Mouse (Mus musculus): Measurements from ENCODE around the gene Apobec1.
"Not testable (repeated sequence)": the region's sequence is repeated elsewhere in the genome, so short reads cannot be mapped to it uniquely, and the experiment has no call there.

Gene Apobec1

GRCm38 (mm10) chr6:122602242-122602991, at the start of gene Apobec1:
Apobec1 (minus strand) TSS chr6:122602444.
- DNase-seq (ENCODE audit: extremely low spot score, low spot score): peak; percentile 45

- DNase-seq (ENCODE audit: extremely low spot score, low spot score): no peak
These were observed 48.2 kb upstream of the Apobec1 start for GRCm38 (mm10) chr6:122650398-122650980.

- DNase-seq (ENCODE audit: extremely low spot score, low spot score): no peak
These were observed 47.7 kb upstream of the Apobec1 start for GRCm38 (mm10) chr6:122649903-122650302.

- not testable (repeated sequence) for DNase-seq (ENCODE audit: extremely low spot score, low spot score)
These were observed 42.0 kb upstream of the Apobec1 start for GRCm38 (mm10) chr6:122644196-122644595.

GRCm38 (mm10) chr6:122637566-122637965, 35.3 kb upstream of the Apobec1 start:
- DNase-seq (ENCODE audit: extremely low spot score, low spot score): not testable (repeated sequence)

- no peak for DNase-seq (ENCODE audit: extremely low spot score, low spot score)
These were observed 34.4 kb upstream of the Apobec1 start for GRCm38 (mm10) chr6:122636666-122637065.

- no peak for DNase-seq (ENCODE audit: extremely low spot score, low spot score)
These were observed 33.1 kb upstream of the Apobec1 start for GRCm38 (mm10) chr6:122635315-122635714.

GRCm38 (mm10) chr6:122633411-122633810, 31.2 kb upstream of the Apobec1 start:
- no peak for DNase-seq (ENCODE audit: extremely low spot score, low spot score)

GRCm38 (mm10) chr6:122627469-122628108, 25.3 kb upstream of the Apobec1 start:
- DNase-seq (ENCODE audit: extremely low spot score, low spot score): no peak

- no peak for DNase-seq (ENCODE audit: extremely low spot score, low spot score)
These were observed 23.9 kb upstream of the Apobec1 start, which contains the start of gene Dppa3 for GRCm38 (mm10) chr6:122626110-122626509. Dppa3 (plus strand) TSS chr6:122626410.

- DNase-seq (ENCODE audit: extremely low spot score, low spot score): no peak
These were observed 22.9 kb upstream of the Apobec1 start for GRCm38 (mm10) chr6:122625156-122625555.

GRCm38 (mm10) chr6:122624480-122624879, 22.2 kb upstream of the Apobec1 start:
- no peak for DNase-seq (ENCODE audit: extremely low spot score, low spot score)

GRCm38 (mm10) chr6:122621066-122621465, 18.8 kb upstream of the Apobec1 start:
- DNase-seq (ENCODE audit: extremely low spot score, low spot score): no peak

GRCm38 (mm10) chr6:122616022-122616421, 13.8 kb upstream of the Apobec1 start:
- DNase-seq (ENCODE audit: extremely low spot score, low spot score): no peak

GRCm38 (mm10) chr6:122614047-122614446, 11.8 kb upstream of the Apobec1 start:
- no peak for DNase-seq (ENCODE audit: extremely low spot score, low spot score)

GRCm38 (mm10) chr6:122612426-122612825, 10.2 kb upstream of the Apobec1 start:
- DNase-seq (ENCODE audit: extremely low spot score, low spot score): no peak

GRCm38 (mm10) chr6:122609771-122610170, 7.5 kb upstream of the Apobec1 start, which contains the start of gene Gdf3:
Gdf3 (minus strand) TSS chr6:122610087.
- no peak for DNase-seq (ENCODE audit: extremely low spot score, low spot score)

- no peak for DNase-seq (ENCODE audit: extremely low spot score, low spot score)
These were observed 7.1 kb upstream of the Apobec1 start for GRCm38 (mm10) chr6:122609377-122609728.

- DNase-seq (ENCODE audit: extremely low spot score, low spot score): no peak
These were observed 6.5 kb upstream of the Apobec1 start for GRCm38 (mm10) chr6:122608434-122609376.

GRCm38 (mm10) chr6:122607700-122608099, 5.5 kb upstream of the Apobec1 start:
- no peak for DNase-seq (ENCODE audit: extremely low spot score, low spot score)

GRCm38 (mm10) chr6:122606661-122607060, 4.4 kb upstream of the Apobec1 start:
- DNase-seq (ENCODE audit: extremely low spot score, low spot score): no peak
